Mouse (Mus musculus) cerebellum, postnatal 4 days (tissue): Measurements from ENCODE around the gene Tgfb1i1.

Experiments used
- DNase-seq, 2 experiments: peaks; one replicate each; pipeline ENCODE4 v3.0.0; 2022; ENCODE audit warnings: low spot score in 2 of 2, mixed read lengths in 1 of 2

The Tgfb1i1 gene

GRCm38 (mm10) chr7:128244410-128245025, 2.1 kb upstream of the Tgfb1i1 start:
- DNase-seq: no peak

DNA sequence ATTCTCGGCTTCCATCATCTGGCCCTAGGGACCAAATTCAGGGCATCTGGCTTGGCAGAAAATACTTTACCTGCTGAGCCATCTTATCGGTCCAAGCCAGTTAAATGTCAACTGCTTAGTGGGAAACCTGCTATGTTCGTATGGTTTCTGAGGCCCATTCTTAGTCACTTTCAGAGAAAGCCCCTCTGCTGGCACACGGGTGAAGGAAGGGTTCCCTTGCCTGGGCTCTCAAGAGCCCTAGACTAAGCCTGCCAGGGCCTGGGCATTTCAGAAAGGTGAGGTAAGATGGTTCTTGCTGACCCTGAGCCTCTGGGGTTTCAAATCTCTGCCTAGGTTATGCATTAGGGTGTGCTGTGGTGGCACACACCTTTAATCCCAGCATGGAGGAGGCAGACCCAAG, 1.1 kb upstream of the Tgfb1i1 start:
- no peak for DNase-seq

- peak; percentile 81 to 82 for DNase-seq
These were observed 831 bp downstream of the Tgfb1i1 start for GRCm38 (mm10) chr7:128247443-128247842.

DNA sequence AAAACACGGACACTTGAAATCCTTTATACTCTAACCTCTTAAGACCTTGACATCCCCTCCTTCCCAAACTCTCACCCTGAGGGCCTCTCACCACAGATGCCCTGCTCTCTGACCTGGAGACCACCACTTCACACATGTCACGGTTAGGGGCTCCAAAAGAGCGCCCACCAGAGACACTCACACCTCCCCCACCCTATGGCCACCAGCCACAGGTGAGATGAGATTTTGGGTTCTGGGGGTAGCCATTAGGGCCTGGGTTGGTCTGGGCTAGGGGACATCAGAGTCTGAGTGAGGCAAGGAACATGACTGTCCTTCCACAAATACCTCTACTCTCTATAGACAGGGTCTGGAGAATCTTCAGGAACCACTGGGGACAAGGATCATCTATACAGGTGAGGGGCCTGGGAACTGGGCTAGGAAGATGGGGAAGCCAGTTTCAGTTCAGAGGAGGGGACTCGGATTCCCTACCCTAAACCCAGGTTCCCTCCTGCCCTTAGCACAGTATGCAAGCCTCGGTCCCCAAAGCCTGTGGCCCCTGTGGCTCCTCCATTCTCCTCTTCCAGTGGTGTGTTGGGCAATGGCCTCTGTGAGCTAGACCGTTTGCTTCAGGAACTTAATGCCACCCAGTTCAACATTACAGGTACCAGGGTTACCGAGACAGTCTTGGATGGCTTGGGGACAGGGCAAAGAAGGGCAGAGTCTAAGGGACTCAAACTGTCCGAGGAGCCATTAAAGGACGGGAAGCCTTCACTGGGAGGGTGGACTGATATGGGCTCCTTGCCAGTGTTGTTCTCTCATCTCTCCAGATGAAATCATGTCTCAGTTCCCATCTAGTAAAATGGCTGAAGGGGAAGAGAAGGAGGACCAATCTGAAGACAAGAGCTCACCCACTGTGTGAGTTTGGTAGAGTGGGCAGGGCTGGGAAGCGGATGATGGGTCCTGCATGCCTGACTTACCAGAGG, 1.8 kb downstream of the Tgfb1i1 start:
- no peak for DNase-seq

GRCm38 (mm10) chr7:128249998-128250397, 3.4 kb downstream of the Tgfb1i1 start:
- no peak for DNase-seq

GRCm38 (mm10) chr7:128251946-128252345, 5.3 kb downstream of the Tgfb1i1 start:
- no peak for DNase-seq

GRCm38 (mm10) chr7:128252609-128253008, 6.0 kb downstream of the Tgfb1i1 start:
- DNase-seq: no peak

DNA sequence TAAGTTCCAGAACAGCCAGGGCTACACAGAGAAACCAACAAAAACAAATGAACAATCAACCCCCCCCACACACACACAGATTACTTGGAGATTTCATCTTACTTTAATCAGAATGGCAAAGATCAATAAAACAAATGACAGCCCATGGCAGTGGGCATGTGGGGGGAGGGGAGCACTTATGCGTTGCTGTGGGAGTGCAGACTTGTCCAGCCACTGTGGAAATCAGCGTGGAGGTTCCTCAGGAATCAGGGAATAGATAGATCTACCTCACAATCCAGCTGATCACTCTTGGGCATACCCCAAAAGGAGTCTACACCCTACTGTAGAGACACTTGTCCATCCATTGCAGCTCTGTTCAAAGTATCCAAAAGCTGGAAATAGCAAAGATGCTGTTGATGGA, 8.4 kb downstream of the Tgfb1i1 start:
- DNase-seq: no peak

- DNase-seq: no peak
These were observed 9.1 kb downstream of the Tgfb1i1 start for GRCm38 (mm10) chr7:128255757-128256156.

GRCm38 (mm10) chr7:128256783-128257334, 10.2 kb downstream of the Tgfb1i1 start:
- no peak for DNase-seq

DNA sequence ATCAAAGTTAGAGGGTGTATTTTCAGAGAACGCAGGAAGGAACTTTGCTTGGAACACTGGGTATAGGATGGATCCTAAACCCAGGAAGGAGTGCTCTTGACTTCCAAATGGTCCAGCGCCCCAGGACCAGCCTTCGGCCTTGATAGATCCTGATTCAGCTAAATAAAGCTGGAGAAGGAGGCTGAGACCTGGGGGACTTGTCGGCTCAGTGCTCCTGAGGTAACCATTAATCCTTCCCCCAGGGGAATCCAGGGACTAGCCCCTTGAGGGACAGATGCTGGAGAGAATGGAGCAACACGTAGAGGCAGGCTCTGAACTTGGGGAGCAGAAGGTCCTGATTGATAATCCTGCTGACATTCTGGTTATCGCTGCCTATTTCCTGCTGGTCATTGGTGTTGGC, 18.8 kb downstream of the Tgfb1i1 start, which contains the start of gene Slc5a2:
Gene Slc5a2 (plus strand): TSS at position 247 of the 400 bp plus-strand sequence.
- DNase-seq: no peak

DNA sequence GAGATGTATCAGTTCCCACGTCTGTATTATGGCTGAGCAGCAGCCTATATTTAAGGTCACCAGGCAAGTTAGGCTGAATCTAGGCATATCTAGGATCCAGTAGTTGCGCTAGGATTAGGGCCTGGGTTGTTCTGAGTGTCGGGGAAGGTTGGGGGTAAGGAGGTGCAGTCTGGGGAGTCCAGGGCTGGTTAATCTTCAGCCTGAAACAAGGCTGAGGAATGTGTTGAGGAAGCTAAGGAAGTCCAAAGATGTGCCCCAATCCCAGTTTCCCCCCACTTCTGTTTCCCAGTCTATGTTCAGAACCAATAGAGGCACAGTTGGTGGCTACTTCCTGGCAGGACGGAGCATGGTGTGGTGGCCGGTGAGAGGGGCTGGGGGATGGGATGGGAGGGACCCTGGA, 19.4 kb downstream of the Tgfb1i1 start:
- no peak for DNase-seq

DNA sequence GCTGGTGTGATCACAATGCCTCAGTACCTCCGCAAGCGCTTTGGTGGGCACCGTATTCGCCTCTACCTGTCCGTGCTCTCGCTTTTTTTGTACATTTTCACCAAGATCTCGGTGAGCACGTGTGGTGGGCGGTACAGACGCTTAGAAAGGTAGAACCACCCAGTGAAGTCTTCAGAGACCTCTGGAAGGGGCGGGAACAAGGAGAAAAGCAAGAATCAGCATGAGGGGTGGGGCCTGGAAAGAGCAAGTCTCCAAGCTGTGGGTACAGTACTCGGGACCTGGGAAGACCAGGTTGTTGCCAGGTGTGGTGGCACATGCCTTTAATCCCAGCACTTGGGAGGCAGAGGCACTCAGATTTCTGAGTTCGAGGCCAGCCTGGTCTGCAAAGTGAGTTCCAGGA, 20.8 kb downstream of the Tgfb1i1 start:
- DNase-seq: no peak

GRCm38 (mm10) chr7:128267813-128268212, 21.2 kb downstream of the Tgfb1i1 start:
- DNase-seq: no peak

DNA sequence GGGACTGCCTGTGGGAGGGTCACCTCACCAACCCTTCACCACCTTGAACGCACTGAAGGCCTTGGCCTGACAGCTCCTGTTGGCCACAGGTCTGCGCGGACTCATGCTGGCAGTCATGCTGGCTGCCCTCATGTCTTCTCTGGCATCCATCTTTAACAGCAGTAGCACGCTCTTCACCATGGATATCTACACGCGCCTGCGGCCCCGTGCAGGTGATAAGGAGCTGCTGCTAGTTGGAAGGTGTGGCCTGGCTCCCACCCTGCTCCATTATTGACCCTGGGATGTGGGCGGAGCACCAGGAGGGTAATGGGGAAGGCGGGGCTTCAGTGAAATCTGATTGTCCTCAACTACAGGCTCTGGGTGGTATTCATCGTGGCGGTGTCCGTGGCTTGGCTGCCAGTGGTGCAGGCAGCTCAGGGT, 23.8 kb downstream of the Tgfb1i1 start:
- no peak for DNase-seq

DNA sequence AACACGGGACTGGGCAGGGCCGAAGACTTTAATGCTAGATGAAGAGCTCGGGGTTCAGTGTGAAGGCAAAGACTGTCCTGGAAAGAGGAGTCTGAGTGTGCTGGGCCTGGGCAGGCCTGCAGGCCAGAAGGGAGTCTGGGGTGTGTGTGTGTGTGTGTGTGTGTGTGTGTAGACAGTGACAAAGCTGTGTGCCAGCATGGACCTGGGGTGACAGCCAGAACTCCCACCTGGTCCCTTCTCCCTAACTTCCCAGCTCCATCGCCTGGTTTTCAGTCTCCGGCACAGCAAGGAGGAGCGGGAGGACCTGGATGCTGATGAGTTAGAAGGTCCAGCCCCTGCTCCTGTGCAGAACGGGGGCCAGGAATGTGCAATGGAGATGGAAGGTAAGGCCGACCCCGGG, 24.9 kb downstream of the Tgfb1i1 start:
- no peak for DNase-seq

- DNase-seq: no peak
These were observed 29.4 kb downstream of the Tgfb1i1 start for GRCm38 (mm10) chr7:128276051-128276450.

DNA sequence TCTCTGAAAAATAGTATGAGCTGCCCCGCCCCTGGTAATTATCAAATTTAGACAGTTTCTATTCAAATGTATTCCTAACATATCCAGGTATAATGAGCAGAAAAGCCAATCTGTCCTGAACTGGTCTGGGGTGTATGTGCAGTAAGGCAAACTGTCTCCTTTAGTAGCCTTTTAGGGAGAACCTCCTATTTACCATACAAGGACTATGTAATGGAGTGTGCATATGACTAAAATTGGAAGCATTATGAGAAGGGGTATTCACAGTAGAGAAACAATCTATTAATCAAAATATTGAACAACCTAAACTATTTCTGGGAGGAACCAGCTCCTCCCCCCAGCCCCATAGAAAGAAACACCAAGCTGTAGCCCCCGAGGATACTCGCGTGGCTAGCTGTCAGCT, 33.1 kb downstream of the Tgfb1i1 start:
- no peak for DNase-seq

DNA sequence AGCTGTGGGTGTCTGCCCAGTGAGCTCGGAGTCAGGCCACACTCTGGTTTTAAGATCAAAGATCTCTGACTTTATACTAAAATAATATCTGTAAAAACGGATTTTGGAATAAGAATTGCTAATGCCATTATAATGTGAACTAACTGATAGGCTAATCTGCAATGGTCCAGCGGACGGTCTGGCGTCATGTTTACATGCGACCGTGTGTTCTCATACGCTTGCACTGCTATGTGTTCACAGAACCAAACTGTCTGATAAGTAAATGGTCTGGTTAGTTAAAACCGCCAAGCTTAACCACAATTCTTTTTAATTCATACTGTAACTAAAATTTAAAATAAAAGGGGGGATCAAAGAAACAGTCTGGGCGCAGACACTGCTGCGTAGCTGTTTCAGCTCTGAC, 35.2 kb downstream of the Tgfb1i1 start:
- DNase-seq: no peak

- DNase-seq: no peak
These were observed 36.1 kb downstream of the Tgfb1i1 start for GRCm38 (mm10) chr7:128282532-128283244.

DNA sequence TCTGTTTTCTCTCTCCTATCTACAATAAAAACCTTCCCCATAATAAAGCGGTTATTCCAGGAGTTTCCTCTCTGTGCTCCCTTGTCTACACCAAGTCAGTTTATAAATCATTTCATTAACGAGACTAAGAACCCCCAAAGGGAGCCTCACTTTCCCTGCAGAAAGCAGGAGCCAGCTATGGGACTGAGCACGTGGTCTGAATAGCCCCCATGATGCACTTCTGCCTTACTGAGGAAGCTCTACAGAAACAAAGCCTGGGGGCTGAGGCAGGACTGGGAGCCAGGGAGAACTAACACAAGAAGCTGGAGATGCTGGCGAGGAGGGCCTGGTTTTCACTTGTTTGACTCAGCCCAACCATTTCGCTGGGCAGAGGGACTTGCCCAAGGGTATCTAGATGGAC, 37.4 kb downstream of the Tgfb1i1 start:
- no peak for DNase-seq

DNA sequence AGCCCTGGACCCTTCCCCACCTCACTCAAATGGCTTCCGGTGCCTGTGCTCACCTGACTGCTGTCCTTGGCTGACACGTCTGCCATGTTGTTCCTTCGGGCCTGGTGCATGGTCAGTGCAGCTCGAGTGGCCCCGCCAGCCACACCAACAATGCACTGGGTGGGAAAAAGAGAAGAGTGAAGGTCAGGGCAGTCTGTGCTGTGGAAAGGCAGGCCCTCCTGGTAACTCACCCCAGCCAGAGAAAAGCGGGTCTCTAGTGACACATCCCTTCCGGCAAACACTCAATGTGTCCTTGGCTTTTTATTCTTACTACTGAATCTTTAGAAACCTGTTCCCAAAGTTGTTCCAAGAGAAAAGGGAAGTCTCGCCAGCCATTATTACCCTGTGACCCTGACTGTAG, 38.4 kb downstream of the Tgfb1i1 start:
- no peak for DNase-seq
